ENCODE assay signal across 15 mouse cellular contexts in the genomic region with DNA sequence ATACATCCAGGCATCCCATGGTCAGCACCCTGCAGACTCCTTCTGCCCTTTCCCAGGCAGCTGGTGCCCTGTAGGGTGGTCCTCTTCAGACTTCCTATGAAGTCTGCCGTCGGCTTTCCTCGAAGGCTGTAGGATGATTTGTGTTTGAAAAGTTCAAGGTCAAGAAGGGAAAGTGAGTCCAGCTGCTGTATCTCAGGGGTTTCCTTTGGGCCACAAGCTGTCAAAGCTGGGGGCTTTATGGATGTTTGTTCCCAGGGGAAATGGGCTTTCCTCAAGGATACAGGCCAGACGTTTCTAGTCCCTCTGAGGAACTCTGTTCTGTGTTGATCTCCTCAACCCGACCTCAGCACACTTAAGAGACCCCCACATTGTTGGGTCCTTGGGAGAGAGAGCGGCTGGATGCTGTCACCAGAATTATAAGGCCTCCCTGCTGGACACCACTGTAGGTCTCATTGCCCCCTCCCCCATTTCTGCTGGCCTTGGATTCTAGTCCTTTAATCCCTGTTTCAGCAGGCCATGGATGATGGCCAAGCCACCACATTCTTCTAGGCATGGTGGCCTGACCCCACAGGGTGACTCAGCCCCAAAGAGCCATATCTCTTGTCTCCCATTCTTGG. TPM values are rescaled to one million over a fixed set of nuclear protein-coding genes. Genes with fewer than 3 reads are reported as not detected.
DNase-seq lines count a peak whose midpoint lies in the region; ATAC-seq lines count a peak whose summit lies in the region.
"Had no signal": no experiment of that assay in that cellular context is flagged by ENCODE, and none has a peak within 500 bp of the region (broad histone marks: within the 10 kb centered on the region; RNA-seq: fewer than 3 reads in every experiment).

No protein-coding gene starts in this region.

- H3K27ac ChIP-seq in heart, embryonic 16.5 days (ENCODE audit: low read length) = no peak overlapping the region
- H3K27ac ChIP-seq in heart, embryonic 12.5 days (ENCODE audit: poor library complexity, severe bottlenecking) = no peak overlapping the region
- H3K27ac ChIP-seq in hindbrain, embryonic 11.5 days (ENCODE audit: low read depth, low read length) = no peak overlapping the region
- H3K27ac ChIP-seq: embryonic facial prominence, embryonic 12.5 days; gastrocnemius, adult 2 months; hindbrain, embryonic 15.5 days; limb, embryonic 13.5 days had no signal

- WGBS in heart, embryonic 16.5 days = 54% methylated on average over 6 of the region's 6 CpGs
- WGBS in heart, embryonic 12.5 days = 56% methylated on average over 6 of the region's 6 CpGs
- WGBS in hindbrain, embryonic 11.5 days = 50% methylated on average over 6 of the region's 6 CpGs

- H3K4me2 ChIP-seq in heart, embryonic 16.5 days (ENCODE audit: low read depth, low read length) = no peak overlapping the region
- no peak overlapping the region for H3K4me2 ChIP-seq in heart, embryonic 12.5 days
- no peak overlapping the region for H3K4me2 ChIP-seq in hindbrain, embryonic 11.5 days (replicated peaks; ENCODE audit: low read depth, low read length)
- H3K4me2 ChIP-seq: embryonic facial prominence, embryonic 12.5 days; hindbrain, embryonic 15.5 days; limb, embryonic 13.5 days had no signal

- peak; percentile 46; the same call in 1 of the 2 replicates for ATAC-seq in heart, embryonic 16.5 days (replicated peaks; ENCODE audit: extremely low read depth, insufficient read depth, low FRiP score)
- ATAC-seq in heart, embryonic 12.5 days (ENCODE audit: insufficient number of reproducible peaks, low FRiP score) = no peak
- ATAC-seq in hindbrain, embryonic 11.5 days (ENCODE audit: low FRiP score) = no peak
- no peak for ATAC-seq in CD4-positive, CD25-positive, alpha-beta regulatory T cell, adult 4 months

- no peaks in the 10 kb centered on the region for H3K9me3 ChIP-seq in heart, embryonic 16.5 days (replicated peaks; ENCODE audit: control insufficient read depth, low read length)
- no peaks in the 10 kb centered on the region for H3K9me3 ChIP-seq in heart, embryonic 12.5 days (replicated peaks)
- no peaks in the 10 kb centered on the region for H3K9me3 ChIP-seq in hindbrain, embryonic 11.5 days (ENCODE audit: control insufficient read depth, low read length)
- H3K9me3 ChIP-seq: embryonic facial prominence, embryonic 12.5 days; hindbrain, embryonic 15.5 days; limb, embryonic 13.5 days had no signal

- H3K4me1 ChIP-seq in heart, embryonic 16.5 days (ENCODE audit: control insufficient read depth, insufficient read depth, low read length) = peaks cover 9% of the 10 kb centered on the region
- H3K4me1 ChIP-seq in heart, embryonic 12.5 days (replicated peaks) = peaks cover 12% of the 10 kb centered on the region
- H3K4me1 ChIP-seq in hindbrain, embryonic 11.5 days (replicated peaks; ENCODE audit: control insufficient read depth, insufficient read depth, low read length) = no peaks in the 10 kb centered on the region
- H3K4me1 ChIP-seq: hindbrain, embryonic 15.5 days had no signal

- H3K9ac ChIP-seq in heart, embryonic 16.5 days (ENCODE audit: low read length) = no peak overlapping the region
- no peak overlapping the region for H3K9ac ChIP-seq in heart, embryonic 12.5 days
- H3K9ac ChIP-seq in hindbrain, embryonic 11.5 days (ENCODE audit: low read depth, low read length) = no peak overlapping the region
- H3K9ac ChIP-seq: embryonic facial prominence, embryonic 12.5 days; hindbrain, embryonic 15.5 days; limb, embryonic 13.5 days had no signal

- peaks cover 6% of the 10 kb centered on the region; the same call in 1 of the 2 replicates for H3K36me3 ChIP-seq in heart, embryonic 16.5 days (ENCODE audit: control insufficient read depth, insufficient read depth)
- peaks cover 25% of the 10 kb centered on the region for H3K36me3 ChIP-seq in heart, embryonic 12.5 days
- no peaks in the 10 kb centered on the region for H3K36me3 ChIP-seq in hindbrain, embryonic 11.5 days (ENCODE audit: control insufficient read depth, insufficient read depth, low read length)
- H3K36me3 ChIP-seq: hindbrain, embryonic 15.5 days had no signal

- H3K4me3 ChIP-seq in heart, embryonic 16.5 days (ENCODE audit: low read length) = no peak overlapping the region
- H3K4me3 ChIP-seq in heart, embryonic 12.5 days = no peak overlapping the region
- no peak overlapping the region for H3K4me3 ChIP-seq in hindbrain, embryonic 11.5 days (ENCODE audit: low read depth, low read length)
- H3K4me3 ChIP-seq: embryonic facial prominence, embryonic 12.5 days; gastrocnemius, adult 2 months; hindbrain, embryonic 15.5 days; limb, embryonic 13.5 days had no signal

- no peaks in the 10 kb centered on the region for H3K27me3 ChIP-seq in heart, embryonic 16.5 days (ENCODE audit: control insufficient read depth, insufficient read depth, low read length)
- H3K27me3 ChIP-seq in heart, embryonic 12.5 days (replicated peaks) = no peaks in the 10 kb centered on the region
- H3K27me3 ChIP-seq in hindbrain, embryonic 11.5 days (ENCODE audit: control insufficient read depth, insufficient read depth, low read length) = no peaks in the 10 kb centered on the region
- H3K27me3 ChIP-seq: embryonic facial prominence, embryonic 12.5 days; hindbrain, embryonic 15.5 days; limb, embryonic 13.5 days had no signal

- peak; percentile 18 for DNase-seq in NIH3T3 (ENCODE audit: low read depth)
- DNase-seq in kidney, adult 11 months = peak; percentile 66
- DNase-seq in kidney, postnatal 36 days = peak; percentile 56 to 64
- DNase-seq in hindbrain, embryonic 11.5 days (ENCODE audit: low spot score) = no peak
- no peak for DNase-seq in layer of hippocampus, adult 8-10 months (ENCODE audit: low spot score in 2 of 2)
- DNase-seq: cerebellum, adult 11-12 months; gastrocnemius, adult 2 months; layer of hippocampus, postnatal 36 days had no signal

RNA-seq across cellular contexts. Expression of a gene that starts 23.4 kb away (rescaled TPM):
- 3.1 and 8.8 TPM in 2 replicates for polyA plus RNA-seq in heart, embryonic 16.5 days (2015; fragmentation: Nextera tagmentation; extraction: Ambion mirVana)
- polyA plus RNA-seq in heart, embryonic 12.5 days (2016; fragmentation: Nextera tagmentation; extraction: Ambion mirVana) = 20.2 and 21.0 TPM in 2 replicates
- 4.0 and 6.3 TPM in 2 replicates for polyA plus RNA-seq in hindbrain, embryonic 11.5 days (2014; fragmentation: Nextera tagmentation; extraction: Ambion mirVana)
- polyA plus RNA-seq in CD4-positive, CD25-positive, alpha-beta regulatory T cell, adult 4 months (2017; shearing (Covaris generic)) = 1 to 10 TPM in 1 of 2 experiments, under 1 TPM in 1; 0.41 to 1.0 TPM
- total RNA-seq in layer of hippocampus, adult 8-10 months (2022) = 1 to 10 TPM; 4.7 to 5.8 (median 5.1) TPM
- polyA plus RNA-seq: C2C12 had no signal

Comparison
In these comparisons a context has a peak if more than half of its experiments do, and no peak if none do; other contexts are left out.
1. DNase-seq: peak in NIH3T3 (single experiment), kidney, adult 11 months (single experiment) and kidney, postnatal 36 days (2 of 2); none in hindbrain, embryonic 11.5 days (single experiment) and layer of hippocampus, adult 8-10 months (0 of 2).